Mouse (Mus musculus): ENCODE measurements at regions not wholly inside any gene's neighbourhood (a gene's known extent, or its start where the extent isn't known, plus 50 kb on each side); places are given as distances from the start of the nearest gene placed in this dataset.

- no peak for DNase-seq (ENCODE audit: extremely low spot score in 1 of 2, low spot score in 1 of 2)
Measured at GRCm38 (mm10) chr15:96776476-96777075, 77.0 kb upstream of the Slc38a2 start.

- no peak for DNase-seq (ENCODE audit: extremely low spot score in 1 of 2, low spot score in 1 of 2)
Measured at GRCm38 (mm10) chr15:96775129-96775528, 75.6 kb upstream of the Slc38a2 start.

GRCm38 (mm10) chr15:96774664-96775063, 75.1 kb upstream of the Slc38a2 start:
- DNase-seq (ENCODE audit: extremely low spot score in 1 of 2, low spot score in 1 of 2) = no peak

GRCm38 (mm10) chr15:96773656-96774055, 74.1 kb upstream of the Slc38a2 start:
- no peak for DNase-seq (ENCODE audit: extremely low spot score in 1 of 2, low spot score in 1 of 2)

GRCm38 (mm10) chr15:96772701-96773100, 73.2 kb upstream of the Slc38a2 start:
- DNase-seq (ENCODE audit: extremely low spot score in 1 of 2, low spot score in 1 of 2) = no peak

- DNase-seq (ENCODE audit: extremely low spot score in 1 of 2, low spot score in 1 of 2) = no peak
Measured at GRCm38 (mm10) chr15:96770786-96771185, 71.3 kb upstream of the Slc38a2 start.

- DNase-seq (ENCODE audit: extremely low spot score in 1 of 2, low spot score in 1 of 2) = no peak
Measured at GRCm38 (mm10) chr15:96770299-96770698, 70.8 kb upstream of the Slc38a2 start.

GRCm38 (mm10) chr15:96769751-96770150, 70.2 kb upstream of the Slc38a2 start:
- DNase-seq (ENCODE audit: extremely low spot score in 1 of 2, low spot score in 1 of 2) = no peak

GRCm38 (mm10) chr15:96768301-96768993, 68.9 kb upstream of the Slc38a2 start:
- no peak for DNase-seq (ENCODE audit: extremely low spot score in 1 of 2, low spot score in 1 of 2)

- DNase-seq (ENCODE audit: extremely low spot score in 1 of 2, low spot score in 1 of 2) = no peak
Measured at GRCm38 (mm10) chr15:96767188-96767587, 67.7 kb upstream of the Slc38a2 start.

- no peak for DNase-seq (ENCODE audit: extremely low spot score in 1 of 2, low spot score in 1 of 2)
Measured at GRCm38 (mm10) chr15:96766238-96766637, 66.7 kb upstream of the Slc38a2 start.

GRCm38 (mm10) chr15:96763611-96764010, 64.1 kb upstream of the Slc38a2 start:
- DNase-seq (ENCODE audit: extremely low spot score in 1 of 2, low spot score in 1 of 2) = no peak

GRCm38 (mm10) chr15:96759078-96759995, 59.8 kb upstream of the Slc38a2 start:
- DNase-seq (ENCODE audit: extremely low spot score in 1 of 2, low spot score in 1 of 2) = no peak

- DNase-seq (ENCODE audit: extremely low spot score in 1 of 2, low spot score in 1 of 2) = no peak
Measured at GRCm38 (mm10) chr15:96757446-96758198, 58.1 kb upstream of the Slc38a2 start.

- no peak for DNase-seq (ENCODE audit: extremely low spot score in 1 of 2, low spot score in 1 of 2)
Measured at GRCm38 (mm10) chr15:96756456-96756855, 56.9 kb upstream of the Slc38a2 start.

GRCm38 (mm10) chr15:96755951-96756350, 56.4 kb upstream of the Slc38a2 start:
- DNase-seq (ENCODE audit: extremely low spot score in 1 of 2, low spot score in 1 of 2) = no peak

- DNase-seq (ENCODE audit: extremely low spot score in 1 of 2, low spot score in 1 of 2) = no peak
Measured at GRCm38 (mm10) chr15:96755322-96755942, 55.9 kb upstream of the Slc38a2 start.

- DNase-seq (ENCODE audit: extremely low spot score in 1 of 2, low spot score in 1 of 2) = no peak
Measured at GRCm38 (mm10) chr15:96754079-96754478, 54.5 kb upstream of the Slc38a2 start.

- DNase-seq (ENCODE audit: extremely low spot score in 1 of 2, low spot score in 1 of 2) = no peak
Measured at GRCm38 (mm10) chr15:96752719-96753118, 53.2 kb upstream of the Slc38a2 start.

- DNase-seq (ENCODE audit: extremely low spot score in 1 of 2, low spot score in 1 of 2) = no peak
Measured at GRCm38 (mm10) chr15:96752062-96752358, 52.5 kb upstream of the Slc38a2 start.
